Mouse (Mus musculus) A20 (cell line): ENCODE measurements around the gene Fam102a.
A peak's percentile ranks its signal among the peaks of the same experiment; 100 is the strongest.

ENCODE experiments used
- DNase-seq: peaks from one replicate; pipeline ENCODE4 v3.0.0-alpha.2; 2011; ENCODE audit warnings: low read depth, low spot score

Gene Fam102a

GRCm38 (mm10) chr2:32581450-32582095 lies 46.4 kb downstream of the Fam102a start:
- peak; percentile 82 for DNase-seq

- DNase-seq = peak; percentile 84
These were observed 48.0 kb downstream of the Fam102a start for GRCm38 (mm10) chr2:32582830-32583799.

GRCm38 (mm10) chr2:32585149-32585714 lies 50.1 kb downstream of the Fam102a start:
- DNase-seq = no peak

GRCm38 (mm10) chr2:32586871-32587351 lies 51.8 kb downstream of the Fam102a start, which contains the start of gene St6galnac4:
TSS of gene St6galnac4 (plus strand) at chr2:32587095.
- peak; percentile 97 for DNase-seq

- peak; percentile 92 for DNase-seq
These were observed 52.7 kb downstream of the Fam102a start for GRCm38 (mm10) chr2:32587731-32588321.

- no peak for DNase-seq
These were observed 54.2 kb downstream of the Fam102a start for GRCm38 (mm10) chr2:32589213-32589795.

GRCm38 (mm10) chr2:32590224-32590623 lies 55.1 kb downstream of the Fam102a start:
- DNase-seq = no peak

GRCm38 (mm10) chr2:32591249-32591648 lies 56.1 kb downstream of the Fam102a start:
- DNase-seq = no peak

- DNase-seq = no peak
These were observed 61.6 kb downstream of the Fam102a start for GRCm38 (mm10) chr2:32596725-32597124.

GRCm38 (mm10) chr2:32597248-32597647 lies 62.1 kb downstream of the Fam102a start:
- DNase-seq = no peak

GRCm38 (mm10) chr2:32597699-32598098 lies 62.6 kb downstream of the Fam102a start:
- DNase-seq = no peak

GRCm38 (mm10) chr2:32598506-32598905 lies 63.4 kb downstream of the Fam102a start:
- DNase-seq = no peak

GRCm38 (mm10) chr2:32599409-32599808 lies 64.3 kb downstream of the Fam102a start, which contains the start of gene St6galnac6:
TSS of gene St6galnac6 (plus strand) at chr2:32599709.
- DNase-seq = no peak

GRCm38 (mm10) chr2:32601417-32602065 lies 66.4 kb downstream of the Fam102a start:
- DNase-seq = peak; percentile 83

- DNase-seq = peak; percentile 92
These were observed 67.5 kb downstream of the Fam102a start for GRCm38 (mm10) chr2:32602600-32603054.

GRCm38 (mm10) chr2:32604631-32605030 lies 69.5 kb downstream of the Fam102a start:
- DNase-seq = no peak

GRCm38 (mm10) chr2:32606161-32607142 lies 71.3 kb downstream of the Fam102a start:
- DNase-seq = peak; percentile 92

GRCm38 (mm10) chr2:32607262-32607947 lies 72.3 kb downstream of the Fam102a start:
- peak; percentile 83 for DNase-seq
